Mouse (Mus musculus): ENCODE measurements at regions not wholly inside any gene's neighbourhood (a gene's known extent, or its start where the extent isn't known, plus 50 kb on each side); places are given as distances from the start of the nearest gene placed in this dataset.

GRCm38 (mm10) chr16:55378701-55379100, 80.9 kb upstream of the Zpld1 start:
- Histone ChIP-seq H3K9me3 (no peaks in the 10 kb centered on the region), H3K9ac (no peak overlapping the region), H3K36me3 (no peaks in the 10 kb centered on the region), H3K27ac (no peak overlapping the region), H3K27me3 (replicated peaks) (no peaks in the 10 kb centered on the region), H3K4me2 (replicated peaks) (no peak overlapping the region), H3K4me3 (replicated peaks) (no peak overlapping the region), H3K4me1 (replicated peaks) (no peaks in the 10 kb centered on the region)
- ATAC-seq: no peak
- WGBS: 54% methylated on average over 3 of the region's 3 CpGs

GRCm38 (mm10) chr16:55375922-55376321, 78.1 kb upstream of the Zpld1 start:
- H3K36me3 ChIP-seq: no peaks in the 10 kb centered on the region
- no peaks in the 10 kb centered on the region for H3K4me1 ChIP-seq (replicated peaks)
- H3K4me2 ChIP-seq (replicated peaks): no peak overlapping the region
- H3K4me3 ChIP-seq (replicated peaks): no peak overlapping the region
- 92% methylated on average over 3 of the region's 3 CpGs for WGBS
- no peak for ATAC-seq
- no peak overlapping the region for H3K27ac ChIP-seq
- no peaks in the 10 kb centered on the region for H3K9me3 ChIP-seq
- H3K27me3 ChIP-seq (replicated peaks): no peaks in the 10 kb centered on the region
- H3K9ac ChIP-seq: no peak overlapping the region

- H3K27ac ChIP-seq: no peak overlapping the region
- no peaks in the 10 kb centered on the region for H3K9me3 ChIP-seq
- H3K4me3 ChIP-seq (replicated peaks): no peak overlapping the region
- no peaks in the 10 kb centered on the region for H3K27me3 ChIP-seq (replicated peaks)
- no peak overlapping the region for H3K4me2 ChIP-seq (replicated peaks)
- no peak for ATAC-seq
- 56% methylated on average over 4 of the region's 4 CpGs for WGBS
- no peak overlapping the region for H3K9ac ChIP-seq
- H3K4me1 ChIP-seq (replicated peaks): no peaks in the 10 kb centered on the region
- H3K36me3 ChIP-seq: no peaks in the 10 kb centered on the region
Measured at GRCm38 (mm10) chr16:55357686-55358085, 59.9 kb upstream of the Zpld1 start.

- no peak for ATAC-seq
- 87% methylated on average over 3 of the region's 3 CpGs for WGBS
- no peak overlapping the region for H3K4me2 ChIP-seq (replicated peaks)
Measured at GRCm38 (mm10) chr16:55356097-55356496, 58.3 kb upstream of the Zpld1 start.

More at GRCm38 (mm10) chr16:55356097-55356496, 58.3 kb upstream of the Zpld1 start:
- Histone ChIP-seq H3K4me1 (replicated peaks) (no peaks in the 10 kb centered on the region), H3K9ac (no peak overlapping the region), H3K27me3 (replicated peaks) (no peaks in the 10 kb centered on the region), H3K36me3 (no peaks in the 10 kb centered on the region), H3K27ac (no peak overlapping the region), H3K4me3 (replicated peaks) (no peak overlapping the region), H3K9me3 (no peaks in the 10 kb centered on the region)

Measured in intestine, embryonic 15.5 days (tissue).